Mouse (Mus musculus): ENCODE measurements around the gene Serinc5.

GRCm38 (mm10) chr13:92635040-92635439, 24.1 kb downstream of the Serinc5 start:
- TF ChIP-seq CTCF (IDR thresholded peaks at IDR 0.05; ENCODE audit: low read depth, low read length), result no peak
- no peak for TF ChIP-seq POLR2A (IDR thresholded peaks at IDR 0.05; ENCODE audit: insufficient read depth, low read length)
